Mouse (Mus musculus): ENCODE results near the gene Ptpro.

DNA sequence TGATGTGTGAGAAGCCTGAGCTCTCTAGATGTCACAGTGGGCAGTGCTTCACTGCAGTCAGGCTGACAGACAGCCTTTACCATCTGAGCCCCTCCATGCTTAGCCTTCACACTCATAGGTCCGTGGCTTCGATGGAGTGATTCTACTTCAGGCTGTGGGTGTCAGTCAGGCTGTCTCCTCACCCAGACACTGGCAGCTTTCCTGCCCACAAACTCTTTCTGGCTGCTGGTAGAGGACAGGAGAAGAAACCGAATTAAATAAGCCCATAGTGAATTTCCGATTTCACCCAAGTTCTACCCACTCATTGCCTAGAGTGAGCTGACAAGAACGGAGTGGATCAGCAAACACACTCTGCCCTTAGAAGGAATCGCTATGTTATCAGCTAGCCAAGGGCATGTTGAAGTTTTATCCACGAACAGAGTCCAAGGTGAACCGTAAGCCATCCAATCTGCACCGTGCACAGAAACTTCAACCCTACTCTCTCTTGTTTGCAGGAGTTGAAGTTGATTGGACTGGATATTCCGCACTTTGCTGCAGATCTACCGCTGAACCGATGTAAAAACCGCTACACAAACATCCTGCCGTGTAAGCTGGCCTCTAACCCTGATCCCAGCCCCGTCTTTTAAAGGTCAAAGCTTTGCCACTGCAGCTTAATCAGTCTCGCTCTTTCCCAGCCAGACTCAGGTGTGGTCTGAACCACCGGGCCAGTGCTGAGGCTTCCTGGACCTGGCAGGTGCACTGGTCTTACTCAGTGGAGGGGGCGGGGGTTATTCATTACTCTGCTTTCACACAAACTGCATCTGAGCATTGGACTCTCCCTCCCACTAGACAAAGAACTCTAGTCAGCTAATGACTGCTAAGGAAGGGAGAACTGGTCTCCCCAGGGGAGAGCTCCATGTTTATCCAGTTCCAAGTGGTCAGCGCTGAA, 188.7 kb downstream of the Ptpro start:
- no peak for TF ChIP-seq POLR2A (IDR thresholded peaks at IDR 0.05; ENCODE audit: borderline replicate concordance, control insufficient read depth, low read depth, low read length)
- TF ChIP-seq CTCF (IDR thresholded peaks at IDR 0.05; ENCODE audit: control insufficient read depth, insufficient read depth, low read length): no peak
